Mouse (Mus musculus) hindbrain, embryonic 10.5 days (tissue): ENCODE results near the gene Pias1. TPM values are rescaled to one million over a fixed set of nuclear protein-coding genes. Genes with fewer than 3 reads are reported as not detected.
"Not testable (repeated sequence)": the region's sequence is repeated elsewhere in the genome, so short reads cannot be mapped to it uniquely, and the experiment has no call there.

Experiments used
- DNase-seq: peaks from one replicate; pipeline ENCODE4 v3.0.0-alpha.2; 2017; ENCODE audit warnings: low spot score
- H3K27ac ChIP-seq: fragments of 300-500 bp; sonication (generic); 2 replicates; pipeline ENCODE4 v1.5.1; 2016; ENCODE audit warnings: mild to moderate bottlenecking, moderate library complexity
- H3K27me3 ChIP-seq: fragments of 300-500 bp; sonication (generic); 2 replicates; pipeline ENCODE4 v1.6.1; 2016; ENCODE audit warnings: mild to moderate bottlenecking; ENCODE audit not compliant: poor library complexity, insufficient read depth, severe bottlenecking
- H3K36me3 ChIP-seq: fragments of 300-500 bp; sonication (generic); 2 replicates; pipeline ENCODE4 v1.6.1; 2016; ENCODE audit warnings: mild to moderate bottlenecking, moderate library complexity
- H3K4me1 ChIP-seq: fragments of 300-500 bp; sonication (generic); replicated peaks from 2 replicates; pipeline ENCODE4 v1.6.1; 2016; ENCODE audit warnings: mild to moderate bottlenecking
- H3K4me3 ChIP-seq: fragments of 300-500 bp; sonication (generic); 2 replicates; pipeline ENCODE4 v1.5.1; 2016; ENCODE audit warnings: mild to moderate bottlenecking, moderate library complexity
- H3K9me3 ChIP-seq: fragments of 300-500 bp; sonication (generic); 2 replicates; pipeline ENCODE4 v1.6.1; 2016; ENCODE audit warnings: mild to moderate bottlenecking, moderate library complexity
- WGBS: fragments of 180-500 bp; shearing (Covaris S2); methylation state at CpG from one replicate; pipeline ENCODE4 v1.1.7; 2016; 5-methylcytosine and 5-hydroxymethylcytosine counted together
- polyA plus RNA-seq: library from polyadenylated mRNA; unstranded; fragments of >200 nt; fragmentation: Nextera tagmentation; extraction: Ambion mirVana; gene quantifications from 2 replicates; pipeline ENCODE4 v1.2.1, GENCODE M21; 2016

The Pias1 gene
- polyA plus RNA-seq, 1 experiment from 2014 or later = 57.4 TPM

GRCm38 (mm10) chr9:62870728-62871127 lies 117.0 kb downstream of the Pias1 start:
- H3K4me3 ChIP-seq = no peak overlapping the region
- H3K4me1 ChIP-seq = peaks cover 10% of the 10 kb centered on the region; the same call in 1 of the 2 replicates
- H3K27me3 ChIP-seq = no peaks in the 10 kb centered on the region
- no peaks in the 10 kb centered on the region for H3K36me3 ChIP-seq
- DNase-seq = no peak
- H3K9me3 ChIP-seq = no peaks in the 10 kb centered on the region
- H3K27ac ChIP-seq = no peak overlapping the region

GRCm38 (mm10) chr9:62869236-62869635 lies 118.5 kb downstream of the Pias1 start:
- H3K4me3 ChIP-seq, H3K36me3 ChIP-seq, H3K27ac ChIP-seq, H3K9me3 ChIP-seq, H3K4me1 ChIP-seq, H3K27me3 ChIP-seq, DNase-seq: not testable (repeated sequence)
- WGBS = 95% methylated on average over 4 of the region's 4 CpGs

- Histone ChIP-seq H3K4me3 (no peak overlapping the region), H3K27me3 (no peaks in the 10 kb centered on the region), H3K4me1 (peaks cover 28% of the 10 kb centered on the region), H3K36me3 (no peaks in the 10 kb centered on the region), H3K9me3 (no peaks in the 10 kb centered on the region), H3K27ac (no peak overlapping the region)
- DNase-seq = no peak
- WGBS = 72% methylated on average over 4 of the region's 4 CpGs
Measured at GRCm38 (mm10) chr9:62860866-62861265, 126.9 kb downstream of the Pias1 start.

GRCm38 (mm10) chr9:62860102-62860501 lies 127.6 kb downstream of the Pias1 start:
- H3K4me3 ChIP-seq, H3K27ac ChIP-seq, DNase-seq, H3K9me3 ChIP-seq, H3K36me3 ChIP-seq, H3K27me3 ChIP-seq: not testable (repeated sequence)
- WGBS = 60% methylated on average over 7 of the region's 7 CpGs
- peaks cover 28% of the 10 kb centered on the region for H3K4me1 ChIP-seq

- no peaks in the 10 kb centered on the region for H3K27me3 ChIP-seq
Measured at GRCm38 (mm10) chr9:62858266-62859019, 129.3 kb downstream of the Pias1 start.

GRCm38 (mm10) chr9:62857719-62858261 lies 129.9 kb downstream of the Pias1 start, which contains the start of gene Calml4:
TSS of gene Calml4 (plus strand) at chr9:62858080.
- H3K36me3 ChIP-seq = no peaks in the 10 kb centered on the region
- peak within 1 kb of the TSS; percentile 19 for H3K27ac ChIP-seq
- H3K9me3 ChIP-seq = no peaks in the 10 kb centered on the region
- 67% methylated on average over 20 of the region's 20 CpGs for WGBS
- H3K4me1 ChIP-seq = peaks cover 32% of the 10 kb centered on the region
- H3K4me3 ChIP-seq = no peak within 1 kb of the TSS
- no peaks in the 10 kb centered on the region for H3K27me3 ChIP-seq
- no peak for DNase-seq

More at GRCm38 (mm10) chr9:62858266-62859019, 129.3 kb downstream of the Pias1 start:
- no peaks in the 10 kb centered on the region for H3K36me3 ChIP-seq
- peak overlapping the region; percentile 19 for H3K27ac ChIP-seq
- H3K4me1 ChIP-seq = peaks cover 32% of the 10 kb centered on the region
- 65% methylated on average over 8 of the region's 8 CpGs for WGBS
- DNase-seq = no peak
- H3K4me3 ChIP-seq = no peak overlapping the region
- no peaks in the 10 kb centered on the region for H3K9me3 ChIP-seq

GRCm38 (mm10) chr9:62857216-62857615 lies 130.5 kb downstream of the Pias1 start:
- Histone ChIP-seq H3K27ac (no peak overlapping the region), H3K36me3 (no peaks in the 10 kb centered on the region), H3K27me3 (no peaks in the 10 kb centered on the region), H3K4me1 (peaks cover 33% of the 10 kb centered on the region), H3K9me3 (no peaks in the 10 kb centered on the region), H3K4me3 (no peak overlapping the region)
- 85% methylated on average over 9 of the region's 9 CpGs for WGBS
- DNase-seq = no peak

GRCm38 (mm10) chr9:62854483-62854882 lies 133.2 kb downstream of the Pias1 start:
- no peak for DNase-seq
- 0 out of 2 replicates have a peak, but pooled peaks cover 5% of the 10 kb centered on the region for H3K36me3 ChIP-seq
- no peak overlapping the region for H3K4me3 ChIP-seq
- no peaks in the 10 kb centered on the region for H3K27me3 ChIP-seq
- H3K9me3 ChIP-seq = no peaks in the 10 kb centered on the region
- WGBS = 62% methylated on average over 4 of the region's 4 CpGs
- H3K27ac ChIP-seq = no peak overlapping the region
- peaks cover 46% of the 10 kb centered on the region for H3K4me1 ChIP-seq

- Histone ChIP-seq H3K27me3 (no peaks in the 10 kb centered on the region), H3K4me3 (no peak overlapping the region), H3K27ac (0 out of 2 replicates have a peak overlapping the region, but pooled peaks have one; percentile 51), H3K36me3 (0 out of 2 replicates have a peak, but pooled peaks cover 5% of the 10 kb centered on the region), H3K9me3 (no peaks in the 10 kb centered on the region), H3K4me1 (peaks cover 31% of the 10 kb centered on the region)
- no peak for DNase-seq
- WGBS = 59% methylated on average over 2 of the region's 2 CpGs
Measured at GRCm38 (mm10) chr9:62851571-62851970, 136.2 kb downstream of the Pias1 start.

- no peaks in the 10 kb centered on the region for H3K27me3 ChIP-seq
- WGBS = 79% methylated on average over 3 of the region's 3 CpGs
- DNase-seq = no peak
- H3K4me3 ChIP-seq = no peak overlapping the region
- no peaks in the 10 kb centered on the region for H3K9me3 ChIP-seq
- 0 out of 2 replicates have a peak, but pooled peaks cover 5% of the 10 kb centered on the region for H3K36me3 ChIP-seq
- H3K27ac ChIP-seq = no peak overlapping the region
- peaks cover 27% of the 10 kb centered on the region for H3K4me1 ChIP-seq
Measured at GRCm38 (mm10) chr9:62848641-62849040, 139.1 kb downstream of the Pias1 start.

GRCm38 (mm10) chr9:62847694-62848093 lies 140.0 kb downstream of the Pias1 start:
- peak overlapping the region; percentile 25; the same call in 1 of the 2 replicates for H3K27ac ChIP-seq

GRCm38 (mm10) chr9:62844461-62844860 lies 143.3 kb downstream of the Pias1 start:
- Histone ChIP-seq H3K27ac (no peak overlapping the region), H3K9me3 (no peaks in the 10 kb centered on the region), H3K27me3 (0 out of 2 replicates have a peak, but pooled peaks cover 3% of the 10 kb centered on the region), H3K4me1 (peaks cover 27% of the 10 kb centered on the region), H3K4me3 (no peak overlapping the region), H3K36me3 (no peaks in the 10 kb centered on the region)
- no peak for DNase-seq
- 93% methylated on average over 5 of the region's 5 CpGs for WGBS

More at GRCm38 (mm10) chr9:62847694-62848093, 140.0 kb downstream of the Pias1 start:
- peaks cover 27% of the 10 kb centered on the region for H3K4me1 ChIP-seq
- DNase-seq = peak; percentile 88
- H3K4me3 ChIP-seq = no peak overlapping the region
- whole genome bisulfite sequencing = 6% methylated on average over 3 of the region's 3 CpGs
- H3K9me3 ChIP-seq = no peaks in the 10 kb centered on the region
- no peaks in the 10 kb centered on the region for H3K27me3 ChIP-seq
- H3K36me3 ChIP-seq = 0 out of 2 replicates have a peak, but pooled peaks cover 5% of the 10 kb centered on the region

GRCm38 (mm10) chr9:62843356-62844024 lies 144.2 kb downstream of the Pias1 start:
- DNase-seq = no peak
- no peaks in the 10 kb centered on the region for H3K9me3 ChIP-seq
- WGBS = 80% methylated on average over 10 of the region's 10 CpGs
- no peaks in the 10 kb centered on the region for H3K36me3 ChIP-seq
- H3K27ac ChIP-seq = no peak overlapping the region
- H3K4me1 ChIP-seq = peaks cover 35% of the 10 kb centered on the region
- H3K27me3 ChIP-seq = 0 out of 2 replicates have a peak, but pooled peaks cover 3% of the 10 kb centered on the region
- H3K4me3 ChIP-seq = no peak overlapping the region
